Mouse (Mus musculus) CD8-positive naive resting alpha-beta T cell, adult 57 days (primary cell): Measurements from ENCODE around the gene Dhrs13. TPM values are rescaled to one million over a fixed set of nuclear protein-coding genes. Genes with fewer than 3 reads are reported as not detected.

ENCODE experiments used
- total RNA-seq: library from RNA; stranded (reverse); gene quantifications from one replicate; pipeline ENCODE4 v1.2.4, GENCODE M21; 2023

The Dhrs13 gene
- total RNA-seq = 3.9 TPM

DNA sequence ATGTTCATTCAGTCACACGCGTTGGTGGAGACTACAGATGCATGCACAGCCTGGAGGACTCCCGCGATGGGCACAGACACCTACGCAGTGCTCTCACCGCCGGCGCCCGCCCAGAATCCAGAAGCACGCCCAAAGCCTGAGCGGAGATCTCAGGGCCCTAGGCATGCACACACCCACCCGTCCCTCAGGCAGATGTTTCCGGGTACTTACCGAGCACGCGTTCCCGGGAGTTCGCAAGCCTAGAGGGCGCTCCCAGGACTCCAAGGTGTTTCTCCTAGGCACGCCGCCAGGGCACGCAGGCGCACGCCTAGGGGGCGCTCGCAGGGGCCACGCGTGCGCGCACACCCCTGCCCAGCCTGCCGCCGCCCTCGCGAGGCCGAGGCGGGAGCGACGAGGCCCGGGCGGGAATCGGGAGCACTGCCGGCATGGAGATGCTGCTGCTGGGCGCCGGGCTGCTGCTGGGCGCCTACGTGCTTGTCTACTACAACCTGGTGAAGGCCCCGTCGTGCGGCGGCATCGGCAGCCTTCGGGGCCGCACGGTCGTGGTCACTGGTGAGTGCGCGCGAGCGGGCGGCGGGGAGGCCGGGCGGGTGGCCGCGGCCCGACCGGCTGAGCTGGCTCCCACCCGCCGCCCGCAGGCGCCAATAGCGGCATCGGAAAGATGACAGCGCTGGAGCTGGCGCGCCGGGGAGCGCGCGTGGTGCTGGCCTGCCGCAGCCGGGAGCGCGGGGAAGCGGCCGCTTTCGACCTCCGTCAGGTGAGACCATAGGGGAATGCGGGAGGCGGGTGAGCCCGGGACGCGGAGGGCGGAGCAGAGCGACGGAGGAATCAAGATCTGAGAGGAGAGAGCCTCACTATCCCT lies at the start of gene Dhrs13:
Gene Dhrs13, plus strand, starts transcription at position 334 of the 862 bp plus-strand sequence.

DNA sequence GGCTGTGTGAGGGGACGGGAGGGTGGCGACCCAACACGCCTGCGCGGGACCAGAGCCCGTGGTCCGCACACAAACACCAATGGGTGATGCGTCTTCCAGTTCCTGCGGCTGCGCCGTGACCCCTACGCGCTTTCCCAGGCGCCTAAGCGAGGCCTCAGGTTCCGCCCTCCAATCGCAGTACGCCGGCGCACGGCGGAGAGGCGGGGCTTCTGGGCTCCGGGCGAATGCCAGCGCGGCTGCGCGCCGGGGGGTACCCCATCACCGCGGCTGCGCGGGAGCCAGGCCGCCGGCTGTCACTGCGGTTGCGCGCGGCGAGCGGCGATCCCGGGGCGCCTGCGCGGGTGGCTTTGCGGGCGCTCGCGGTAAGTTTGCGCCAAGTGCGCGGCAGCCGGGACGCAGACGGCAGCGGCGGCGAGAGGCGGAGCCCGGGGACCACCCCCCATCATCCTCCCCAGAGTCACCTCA lies 49.6 kb upstream of the Dhrs13 start, which contains the start of gene Phf12:
Gene Phf12, plus strand, starts transcription at position 314 of the 465 bp plus-strand sequence.

DNA sequence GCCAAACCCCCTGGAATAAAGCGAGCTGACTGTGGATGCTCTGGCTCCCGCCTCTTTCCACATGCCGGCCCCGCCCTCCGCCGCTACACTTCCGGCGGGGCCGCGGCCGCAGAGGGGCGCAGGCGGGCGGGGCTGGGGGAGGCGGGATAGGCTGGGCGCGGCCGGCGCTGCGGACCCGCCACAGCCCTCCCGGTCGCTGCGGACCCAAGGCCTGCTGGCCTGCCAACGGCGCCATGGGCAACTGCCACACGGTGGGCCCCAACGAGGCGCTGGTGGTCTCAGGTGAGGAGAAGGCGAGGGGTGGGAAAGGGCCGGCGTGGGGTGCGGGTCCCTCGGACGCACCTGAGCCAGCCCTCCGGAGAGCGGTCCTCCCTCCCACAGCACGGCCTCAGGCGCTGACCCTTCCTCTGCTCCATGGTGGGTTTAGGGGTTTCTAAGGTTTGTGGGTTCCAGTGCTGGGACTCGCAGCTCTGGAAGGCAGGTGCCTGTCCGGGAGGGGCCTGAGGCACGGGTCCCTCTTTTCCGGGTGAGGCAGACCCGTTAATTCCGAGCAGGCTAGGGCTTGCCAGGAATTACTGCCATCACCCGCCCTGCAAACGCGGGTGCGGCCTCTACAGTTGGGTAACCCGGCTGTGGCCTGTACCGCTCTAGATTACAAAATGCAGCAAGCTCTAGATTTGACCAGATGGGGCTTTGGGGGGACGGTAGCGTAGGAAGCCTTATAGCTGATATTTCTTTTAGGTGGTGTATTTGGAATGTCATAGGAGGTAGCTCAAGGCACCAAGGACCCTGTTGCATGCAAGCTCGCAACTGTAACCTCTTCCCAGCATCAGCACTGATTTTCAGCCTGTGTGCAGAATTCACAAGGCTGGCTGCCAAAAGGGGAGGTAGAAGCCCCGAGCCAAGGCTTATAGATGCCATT lies 6.0 kb downstream of the Dhrs13 start, which contains the start of gene Flot2:
Gene Flot2, plus strand, starts transcription at position 101 of the 922 bp plus-strand sequence.

DNA sequence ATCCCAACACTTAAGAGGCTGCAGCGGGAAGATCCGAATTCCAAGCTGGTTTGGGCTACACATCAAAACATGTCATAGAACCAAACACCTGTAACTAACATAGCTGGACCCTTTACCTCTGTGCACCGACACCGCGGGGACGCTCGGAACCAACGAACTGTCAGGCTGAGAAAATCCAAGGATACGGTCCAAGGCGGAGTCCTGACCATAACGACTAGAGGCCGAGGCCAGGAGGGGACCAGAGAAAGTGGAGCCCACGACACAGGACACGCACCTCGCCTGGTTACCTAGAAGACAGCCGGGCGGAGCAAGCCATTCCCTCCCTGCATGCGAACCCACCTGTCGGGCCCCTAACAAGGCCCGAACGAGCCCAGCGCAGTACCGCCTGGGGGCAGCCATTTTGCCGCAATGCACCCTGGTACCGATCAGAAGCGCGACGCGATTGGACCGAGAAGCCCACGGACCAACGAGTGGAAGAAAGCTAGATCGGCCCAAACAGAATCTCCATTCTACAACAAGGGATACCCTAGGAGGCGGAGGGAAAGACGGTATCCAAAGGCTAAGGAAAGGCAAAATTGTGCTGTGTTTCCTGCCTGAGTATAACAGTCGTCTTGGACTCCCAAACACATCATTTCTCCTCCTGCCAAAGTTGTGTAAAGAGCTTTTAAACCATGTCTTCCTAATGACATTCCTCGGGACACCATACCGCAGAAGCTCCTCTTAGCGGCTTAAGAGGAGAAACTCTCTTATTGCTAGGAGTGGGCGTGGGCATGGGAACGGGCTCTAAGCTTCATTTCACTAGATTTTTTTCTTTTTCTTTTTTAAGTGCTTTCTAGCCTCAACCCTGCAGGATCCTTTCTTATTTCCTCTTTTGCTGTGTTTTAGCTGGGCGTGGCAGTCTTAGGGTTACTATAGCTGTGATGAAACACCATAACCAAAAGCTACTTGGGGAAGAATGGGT lies 48.2 kb downstream of the Dhrs13 start, which contains the start of gene Eral1:
Gene Eral1, minus strand, starts transcription at position 423 of the 961 bp plus-strand sequence.

Other genes with a start within 250 kb of the Dhrs13 start
- gene Gm10277, start 244.5 kb upstream of the Dhrs13 start, total RNA-seq = not detected
- gene Pipox, start 138.2 kb upstream of the Dhrs13 start, total RNA-seq = 0.64 TPM
- gene Sez6, start 101.5 kb upstream of the Dhrs13 start, total RNA-seq = not detected
- gene Phf12, start 49.5 kb upstream of the Dhrs13 start, total RNA-seq = 135 TPM
- gene Flot2, start 5.7 kb downstream of the Dhrs13 start, total RNA-seq = 23.8 TPM
- gene Eral1, start 48.1 kb downstream of the Dhrs13 start, total RNA-seq = 30.7 TPM
- 16.7 TPM for gene Fam222b, start 62.4 kb downstream of the Dhrs13 start, total RNA-seq
- gene Traf4, start 133.3 kb downstream of the Dhrs13 start, total RNA-seq = 31.2 TPM
- 8.1 TPM for gene Nek8, start 144.4 kb downstream of the Dhrs13 start, total RNA-seq
- gene Tlcd1, start 144.4 kb downstream of the Dhrs13 start, total RNA-seq = 3.4 TPM
- 3,868 TPM for gene Rpl23a, start 151.3 kb downstream of the Dhrs13 start, total RNA-seq
- not detected for gene Rab34, start 156.2 kb downstream of the Dhrs13 start, total RNA-seq
- gene Proca1, start 161.1 kb downstream of the Dhrs13 start, total RNA-seq = not detected
- gene Sdf2, start 213.5 kb downstream of the Dhrs13 start, total RNA-seq = 55.7 TPM
- 83.6 TPM for gene Supt6, start 213.7 kb downstream of the Dhrs13 start, total RNA-seq
- gene 2610507B11Rik, start 229.5 kb downstream of the Dhrs13 start, total RNA-seq = 114 TPM